Mouse (Mus musculus) G1E (cell line): ENCODE results near the gene Ptx4. TPM values are rescaled to one million over a fixed set of nuclear protein-coding genes. Genes with fewer than 3 reads are reported as not detected.
"Not testable (repeated sequence)": the region's sequence is repeated elsewhere in the genome, so short reads cannot be mapped to it uniquely, and the experiment has no call there.

Experiments
- ATAC-seq: 2 replicates; pipeline ENCODE4 v1.8.0; 2016; ENCODE audit warnings: mild to moderate bottlenecking; ENCODE audit not compliant: insufficient number of reproducible peaks, poor library complexity, low FRiP score, severe bottlenecking; ENCODE audit errors: extremely low read depth
- DNase-seq: peaks from one replicate; pipeline ENCODE4 v3.0.0; 2012; ENCODE audit warnings: low spot score
- H3K27me3 ChIP-seq: 2 replicates; pipeline ENCODE4 v1.6.1; 2012; ENCODE audit warnings: mild to moderate bottlenecking, low read length, inconsistent platforms; ENCODE audit not compliant: insufficient read depth
- H3K36me3 ChIP-seq: replicated peaks from 2 replicates; pipeline ENCODE3; 2012; ENCODE audit warnings: mild to moderate bottlenecking, inconsistent platforms
- H3K4me1 ChIP-seq: 2 replicates; pipeline ENCODE4 v1.6.1; 2012; ENCODE audit warnings: low read depth, low read length, inconsistent platforms, mixed read lengths; ENCODE audit not compliant: insufficient read depth
- H3K4me3 ChIP-seq: 2 replicates; pipeline ENCODE4 v1.5.1; 2012; ENCODE audit warnings: low read depth, mild to moderate bottlenecking, inconsistent platforms, low read length, moderate library complexity, mixed read lengths
- H3K9me3 ChIP-seq: replicated peaks from 2 replicates; pipeline ENCODE4 v1.6.1; 2012; ENCODE audit warnings: inconsistent platforms
- CTCF ChIP-seq: IDR thresholded peaks from 2 replicates; pipeline ENCODE4 v1.5.1; 2012; ENCODE audit warnings: low read depth, low read length, inconsistent platforms, mixed read lengths
- GATA1 ChIP-seq: IDR thresholded peaks from 2 replicates; pipeline ENCODE4 v1.6.1; 2012; ENCODE audit warnings: borderline replicate concordance, low read length, inconsistent platforms, mixed read lengths
- GATA2 ChIP-seq: IDR thresholded peaks from 2 replicates; pipeline ENCODE4 v1.6.1; 2012; ENCODE audit warnings: low read depth, low read length, inconsistent platforms, borderline replicate concordance
- POLR2AphosphoS5 ChIP-seq: IDR thresholded peaks from 2 replicates; pipeline ENCODE4 v1.6.1; 2012; ENCODE audit warnings: low read depth, low read length, inconsistent platforms; ENCODE audit not compliant: insufficient replicate concordance
- TAL1 ChIP-seq: conservative IDR thresholded peaks from 2 replicates; pipeline ENCODE4 v1.6.1; 2012; ENCODE audit warnings: low read depth, low read length, inconsistent platforms, mixed read lengths
- polyA plus RNA-seq: library from polyadenylated mRNA; stranded (reverse); fragments of >175 nt; gene quantifications from 2 replicates; pipeline ENCODE4 v1.2.3, GENCODE M21; 2012
- total RNA-seq, 2 experiments: library from RNA; stranded (forward) in 1 of 2; stranded (reverse) in 1 of 2; fragments of 200-1000 nt in 1 of 2; fragments of >200 nt in 1 of 2; fragmentation: Nextera tagmentation in 1 of 2; gene quantifications; 2 replicates each; pipeline ENCODE4 v1.2.3; 2014 to 2017

Ptx4 gene
- total and polyA plus RNA-seq, 3 experiments, result 0.33 TPM; not detected in 2

- no peaks in the 10 kb centered on the region for H3K36me3 ChIP-seq
- H3K27me3 ChIP-seq, result peaks cover 45% of the 10 kb centered on the region
- H3K4me3 ChIP-seq, result no peak overlapping the region
- ATAC-seq (no peak), DNase-seq (no peak)
- H3K9me3 ChIP-seq, result no peaks in the 10 kb centered on the region
- TF ChIP-seq TAL1 (no peak), POLR2AphosphoS5 (no peak), CTCF (0 out of 2 replicates have a peak, but pooled peaks have one; percentile 13), GATA2 (no peak), GATA1 (no peak)
- peaks cover 13% of the 10 kb centered on the region for H3K4me1 ChIP-seq
These were observed 3.4 kb downstream of the Ptx4 start for GRCm38 (mm10) chr17:25123979-25124378.

- H3K9me3 ChIP-seq, ATAC-seq, DNase-seq, H3K36me3 ChIP-seq, H3K4me3 ChIP-seq: not testable (repeated sequence)
- H3K27me3 ChIP-seq, result peaks cover 33% of the 10 kb centered on the region
- peaks cover 13% of the 10 kb centered on the region for H3K4me1 ChIP-seq
These were observed 5.0 kb downstream of the Ptx4 start for GRCm38 (mm10) chr17:25125442-25126060.

- DNase-seq (no peak), ATAC-seq (peak; percentile 34)
- H3K9me3 ChIP-seq, result no peaks in the 10 kb centered on the region
- TF ChIP-seq TAL1 (no peak), GATA2 (no peak)
- H3K27me3 ChIP-seq, result peaks cover 19% of the 10 kb centered on the region
- H3K36me3 ChIP-seq, result no peaks in the 10 kb centered on the region
- peak overlapping the region; percentile 27; the same call in 1 of the 2 replicates for H3K4me3 ChIP-seq
- peaks cover 13% of the 10 kb centered on the region for H3K4me1 ChIP-seq
These were observed 6.5 kb downstream of the Ptx4 start for GRCm38 (mm10) chr17:25127079-25127478.

GRCm38 (mm10) chr17:25127681-25128080 is 7.1 kb downstream of the Ptx4 start:
- peaks cover 13% of the 10 kb centered on the region for H3K27me3 ChIP-seq
- H3K36me3 ChIP-seq, result no peaks in the 10 kb centered on the region
- H3K4me1 ChIP-seq, result peaks cover 13% of the 10 kb centered on the region
- TF ChIP-seq CTCF (no peak), GATA1 (no peak), POLR2AphosphoS5 (no peak), TAL1 (no peak), GATA2 (no peak)
- H3K4me3 ChIP-seq, result no peak overlapping the region
- no peaks in the 10 kb centered on the region for H3K9me3 ChIP-seq
- ATAC-seq (no peak), DNase-seq (no peak)

GRCm38 (mm10) chr17:25130060-25130459 is 9.5 kb downstream of the Ptx4 start:
- ATAC-seq, result no peak
- Histone ChIP-seq H3K4me3 (no peak overlapping the region), H3K27me3 (no peaks in the 10 kb centered on the region; the same call in 1 of the 2 replicates), H3K4me1 (peaks cover 23% of the 10 kb centered on the region), H3K36me3 (peaks cover 2% of the 10 kb centered on the region), H3K9me3 (no peaks in the 10 kb centered on the region)
- DNase-seq, result no peak
- TF ChIP-seq CTCF (no peak), POLR2AphosphoS5 (no peak), TAL1 (no peak), GATA2 (no peak), GATA1 (no peak)

- DNase-seq (peak; percentile 92), ATAC-seq (peak; percentile 70)
- H3K4me3 ChIP-seq, result peak within 1 kb of the TSS; percentile 95
- no peaks in the 10 kb centered on the region; the same call in 1 of the 2 replicates for H3K27me3 ChIP-seq
- H3K9me3 ChIP-seq, result no peaks in the 10 kb centered on the region
- peaks cover 39% of the 10 kb centered on the region for H3K4me1 ChIP-seq
- peaks cover 30% of the 10 kb centered on the region for H3K36me3 ChIP-seq
- TF ChIP-seq CTCF (no peak), GATA1 (no peak), GATA2 (no peak), POLR2AphosphoS5 (no peak), TAL1 (no peak)
These were observed 12.7 kb downstream of the Ptx4 start, which contains the start of gene Clcn7 for GRCm38 (mm10) chr17:25133275-25133698. TSS of gene Clcn7 (plus strand) at chr17:25133391.

- no peak for ATAC-seq
These were observed 15.1 kb downstream of the Ptx4 start for GRCm38 (mm10) chr17:25135622-25136021.

More at GRCm38 (mm10) chr17:25135622-25136021, 15.1 kb downstream of the Ptx4 start:
- TF ChIP-seq TAL1 (no peak), GATA1 (no peak), GATA2 (no peak), POLR2AphosphoS5 (no peak), CTCF (no peak)
- Histone ChIP-seq H3K36me3 (peaks cover 50% of the 10 kb centered on the region), H3K27me3 (no peaks in the 10 kb centered on the region), H3K4me3 (no peak overlapping the region), H3K4me1 (peaks cover 47% of the 10 kb centered on the region), H3K9me3 (no peaks in the 10 kb centered on the region)
- no peak for DNase-seq
